Mouse (Mus musculus) cerebellum, adult 2 months (tissue): ENCODE measurements around the gene Pknox2.

Experiments used
- CTCF ChIP-seq: fragments of 200-500 bp; IDR thresholded peaks from 2 replicates; pipeline ENCODE4 v1.5.1; 2011; ENCODE audit warnings: low read depth, mild to moderate bottlenecking, control low read depth, low read length, moderate library complexity, borderline replicate concordance; ENCODE audit not compliant: insufficient read depth
- POLR2A ChIP-seq: fragments of 200-500 bp; IDR thresholded peaks from 2 replicates; pipeline ENCODE4 v1.6.1; 2011; ENCODE audit warnings: low read length, control low read depth, borderline replicate concordance; ENCODE audit not compliant: insufficient read depth

- TF ChIP-seq CTCF (no peak), POLR2A (no peak)
Observed at GRCm38 (mm10) chr9:36969131-36969530, 178.1 kb downstream of the Pknox2 start.
